Mouse (Mus musculus): ENCODE results near the gene Dcaf11. TPM values are rescaled to one million over a fixed set of nuclear protein-coding genes. Genes with fewer than 3 reads are reported as not detected.

Dcaf11 gene
- polyA plus RNA-seq (2012; rRNA removed): 223 and 243 TPM in 2 replicates

GRCm38 (mm10) chr14:55559799-55560201, at the start of gene Dcaf11:
Dcaf11 (plus strand) TSS chr14:55560006.
- Histone ChIP-seq H3K27me3 (replicated peaks; ENCODE audit: control insufficient read depth, insufficient read depth, low read length) (no peaks in the 10 kb centered on the region), H3K4me1 (ENCODE audit: control insufficient read depth, insufficient read depth, low read length) (peaks cover 12% of the 10 kb centered on the region), H3K27ac (ENCODE audit: insufficient read depth, low read depth, low read length) (peak within 1 kb of the TSS; percentile 98), H3K36me3 (ENCODE audit: control insufficient read depth, insufficient read depth, low read length) (no peaks in the 10 kb centered on the region; the same call in 1 of the 2 replicates), H3K4me3 (ENCODE audit: insufficient read depth, low read depth, low read length) (peak within 1 kb of the TSS; percentile 79)
- peak; percentile 97 for DNase-seq
- 0 out of 2 replicates have a peak, but pooled peaks have one; percentile 8 for TF ChIP-seq CTCF (conservative IDR thresholded peaks at IDR 0.05; ENCODE audit: insufficient read depth, insufficient read length, low read depth, low read length)
- peak; percentile 91 for TF ChIP-seq POLR2A (IDR thresholded peaks at IDR 0.05; ENCODE audit: low read depth, low read length)
- WGBS: under 1% methylated on average over 27 of the region's 27 CpGs

GRCm38 (mm10) chr14:55510125-55510731, 49.6 kb upstream of the Dcaf11 start, which contains the start of gene Cpne6:
Cpne6 (plus strand) TSS chr14:55510445.
- Histone ChIP-seq H3K4me3 (ENCODE audit: insufficient read depth, low read depth, low read length) (no peak within 1 kb of the TSS), H3K27me3 (replicated peaks; ENCODE audit: control insufficient read depth, insufficient read depth, low read length) (no peaks in the 10 kb centered on the region), H3K27ac (ENCODE audit: insufficient read depth, low read depth, low read length) (no peak within 1 kb of the TSS), H3K36me3 (ENCODE audit: control insufficient read depth, insufficient read depth, low read length) (no peaks in the 10 kb centered on the region), H3K4me1 (ENCODE audit: control insufficient read depth, insufficient read depth, low read length) (no peaks in the 10 kb centered on the region)
- no peak for TF ChIP-seq CTCF (conservative IDR thresholded peaks at IDR 0.05; ENCODE audit: insufficient read depth, insufficient read length, low read depth, low read length)
- no peak for TF ChIP-seq POLR2A (IDR thresholded peaks at IDR 0.05; ENCODE audit: low read depth, low read length)
- DNase-seq: no peak
- WGBS: 58% methylated on average over 22 of the region's 22 CpGs

GRCm38 (mm10) chr14:55511037-55511436, 48.8 kb upstream of the Dcaf11 start:
- H3K4me3 ChIP-seq (ENCODE audit: insufficient read depth, low read depth, low read length): no peak overlapping the region
- DNase-seq: no peak
- TF ChIP-seq POLR2A (IDR thresholded peaks at IDR 0.05; ENCODE audit: low read depth, low read length) (no peak), CTCF (conservative IDR thresholded peaks at IDR 0.05; ENCODE audit: insufficient read depth, insufficient read length, low read depth, low read length) (no peak)
- no peaks in the 10 kb centered on the region for H3K4me1 ChIP-seq (ENCODE audit: control insufficient read depth, insufficient read depth, low read length)
- no peaks in the 10 kb centered on the region for H3K36me3 ChIP-seq (ENCODE audit: control insufficient read depth, insufficient read depth, low read length)
- no peaks in the 10 kb centered on the region for H3K27me3 ChIP-seq (replicated peaks; ENCODE audit: control insufficient read depth, insufficient read depth, low read length)
- 51% methylated on average over 7 of the region's 7 CpGs for WGBS
- H3K27ac ChIP-seq (ENCODE audit: insufficient read depth, low read depth, low read length): no peak overlapping the region

DNA sequence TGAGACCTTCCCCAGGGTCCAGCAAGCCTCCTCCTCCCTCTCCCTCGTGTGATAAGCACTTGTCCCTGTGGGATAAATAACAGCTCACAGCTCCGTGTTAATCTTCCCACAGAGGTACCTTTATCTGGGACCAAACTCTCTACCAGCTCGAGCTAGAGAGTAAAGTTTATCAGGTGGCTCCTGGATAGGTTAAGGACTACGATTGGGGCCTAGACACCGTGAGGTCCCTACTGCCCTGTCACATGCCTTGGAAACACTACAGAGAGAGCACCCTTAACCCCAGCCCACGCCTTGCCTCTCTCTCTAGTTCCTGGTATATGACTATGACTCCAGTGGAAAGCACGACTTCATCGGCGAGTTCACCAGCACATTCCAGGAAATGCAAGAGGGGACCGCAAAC, 45.9 kb upstream of the Dcaf11 start:
- H3K36me3 ChIP-seq (ENCODE audit: control insufficient read depth, insufficient read depth, low read length): no peaks in the 10 kb centered on the region
- H3K27ac ChIP-seq (ENCODE audit: insufficient read depth, low read depth, low read length): no peak overlapping the region
- TF ChIP-seq POLR2A (IDR thresholded peaks at IDR 0.05; ENCODE audit: low read depth, low read length) (no peak), CTCF (conservative IDR thresholded peaks at IDR 0.05; ENCODE audit: insufficient read depth, insufficient read length, low read depth, low read length) (no peak)
- H3K4me1 ChIP-seq (ENCODE audit: control insufficient read depth, insufficient read depth, low read length): no peaks in the 10 kb centered on the region
- no peaks in the 10 kb centered on the region for H3K27me3 ChIP-seq (replicated peaks; ENCODE audit: control insufficient read depth, insufficient read depth, low read length)
- H3K4me3 ChIP-seq (ENCODE audit: insufficient read depth, low read depth, low read length): no peak overlapping the region
- DNase-seq: no peak
- 66% methylated on average over 10 of the region's 10 CpGs for WGBS

- Histone ChIP-seq H3K4me1 (ENCODE audit: control insufficient read depth, insufficient read depth, low read length) (no peaks in the 10 kb centered on the region), H3K27me3 (replicated peaks; ENCODE audit: control insufficient read depth, insufficient read depth, low read length) (no peaks in the 10 kb centered on the region; the same call in 1 of the 2 replicates), H3K4me3 (ENCODE audit: insufficient read depth, low read depth, low read length) (no peak overlapping the region), H3K27ac (ENCODE audit: insufficient read depth, low read depth, low read length) (no peak overlapping the region), H3K36me3 (ENCODE audit: control insufficient read depth, insufficient read depth, low read length) (no peaks in the 10 kb centered on the region)
- no peak for TF ChIP-seq CTCF (conservative IDR thresholded peaks at IDR 0.05; ENCODE audit: insufficient read depth, insufficient read length, low read depth, low read length)
- TF ChIP-seq POLR2A (IDR thresholded peaks at IDR 0.05; ENCODE audit: low read depth, low read length): no peak
- DNase-seq: no peak
- WGBS: 93% methylated on average over 4 of the region's 4 CpGs
Observed at GRCm38 (mm10) chr14:55515846-55516245, 44.0 kb upstream of the Dcaf11 start.

DNA sequence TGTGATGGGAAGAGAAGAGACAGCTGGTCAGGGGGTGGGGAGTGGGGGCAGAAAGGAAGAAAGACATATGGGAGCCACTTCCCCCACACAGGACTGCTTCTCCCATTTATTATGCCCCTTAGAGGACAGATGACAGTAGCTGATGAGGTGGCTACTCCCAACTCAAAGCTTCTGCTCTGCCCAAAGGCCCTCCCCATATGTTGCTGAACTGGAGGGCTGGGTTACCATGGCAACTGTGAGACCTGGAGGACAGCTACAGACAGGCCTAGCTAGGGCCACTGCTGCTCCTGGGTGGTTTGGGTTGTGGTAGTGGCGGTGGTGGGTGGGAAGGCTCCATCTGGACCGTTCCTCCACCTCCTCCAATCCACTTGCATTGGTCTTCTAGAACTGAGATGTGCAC, 40.9 kb upstream of the Dcaf11 start:
- 68% methylated on average over 2 of the region's 2 CpGs for whole genome bisulfite sequencing
- Histone ChIP-seq H3K4me1 (ENCODE audit: control insufficient read depth, insufficient read depth, low read length) (no peaks in the 10 kb centered on the region), H3K27me3 (replicated peaks; ENCODE audit: control insufficient read depth, insufficient read depth, low read length) (peaks cover 1% of the 10 kb centered on the region; the same call in 1 of the 2 replicates), H3K27ac (ENCODE audit: insufficient read depth, low read depth, low read length) (no peak overlapping the region), H3K4me3 (ENCODE audit: insufficient read depth, low read depth, low read length) (no peak overlapping the region), H3K36me3 (ENCODE audit: control insufficient read depth, insufficient read depth, low read length) (no peaks in the 10 kb centered on the region)
- TF ChIP-seq CTCF (conservative IDR thresholded peaks at IDR 0.05; ENCODE audit: insufficient read depth, insufficient read length, low read depth, low read length) (no peak), POLR2A (IDR thresholded peaks at IDR 0.05; ENCODE audit: low read depth, low read length) (no peak)
- DNase-seq: no peak

GRCm38 (mm10) chr14:55519604-55520003, 40.2 kb upstream of the Dcaf11 start:
- TF ChIP-seq CTCF (conservative IDR thresholded peaks at IDR 0.05; ENCODE audit: insufficient read depth, insufficient read length, low read depth, low read length) (no peak), POLR2A (IDR thresholded peaks at IDR 0.05; ENCODE audit: low read depth, low read length) (no peak)
- 75% methylated on average over 4 of the region's 4 CpGs for WGBS
- Histone ChIP-seq H3K4me3 (ENCODE audit: insufficient read depth, low read depth, low read length) (no peak overlapping the region), H3K36me3 (ENCODE audit: control insufficient read depth, insufficient read depth, low read length) (no peaks in the 10 kb centered on the region), H3K27me3 (replicated peaks; ENCODE audit: control insufficient read depth, insufficient read depth, low read length) (peaks cover 1% of the 10 kb centered on the region; the same call in 1 of the 2 replicates), H3K27ac (ENCODE audit: insufficient read depth, low read depth, low read length) (no peak overlapping the region), H3K4me1 (ENCODE audit: control insufficient read depth, insufficient read depth, low read length) (no peaks in the 10 kb centered on the region)
- DNase-seq: no peak

Measured in kidney, adult 2 months (tissue).